Mouse (Mus musculus): Measurements from ENCODE around the gene Erbin. TPM values are rescaled to one million over a fixed set of nuclear protein-coding genes. Genes with fewer than 3 reads are reported as not detected.

Erbin gene
- polyA plus RNA-seq, 1 experiment from 2014 or later: 28.4 TPM

- H3K4me3 ChIP-seq (ENCODE audit: low read depth, low read length): no peak overlapping the region
- no peak overlapping the region for H3K9ac ChIP-seq (ENCODE audit: low read depth, low read length)
- H3K36me3 ChIP-seq (ENCODE audit: control insufficient read depth, insufficient read depth): peaks cover 16% of the 10 kb centered on the region; the same call in 1 of the 2 replicates
- 77% methylated on average over 6 of the region's 6 CpGs for WGBS
- no peak overlapping the region for H3K4me2 ChIP-seq (replicated peaks; ENCODE audit: low read depth)
- TF ChIP-seq CTCF (IDR thresholded peaks at IDR 0.05; ENCODE audit: low read depth): no peak
- no peaks in the 10 kb centered on the region for H3K4me1 ChIP-seq (replicated peaks; ENCODE audit: control insufficient read depth, insufficient read depth, low read length)
- no peak for ATAC-seq
- no peak overlapping the region for H3K27ac ChIP-seq (ENCODE audit: low read depth, low read length)
- H3K27me3 ChIP-seq (replicated peaks; ENCODE audit: control insufficient read depth, insufficient read depth, low read length): no peaks in the 10 kb centered on the region
- H3K9me3 ChIP-seq (ENCODE audit: control insufficient read depth): no peaks in the 10 kb centered on the region
Observed at GRCm38 (mm10) chr13:103875823-103876514, 44.3 kb downstream of the Erbin start.

GRCm38 (mm10) chr13:103870786-103871185, 49.5 kb downstream of the Erbin start:
- no peak for ATAC-seq
- 51% methylated on average over 3 of the region's 3 CpGs for WGBS
- no peaks in the 10 kb centered on the region for H3K9me3 ChIP-seq (ENCODE audit: control insufficient read depth)
- no peak overlapping the region for H3K27ac ChIP-seq (ENCODE audit: low read depth, low read length)
- no peaks in the 10 kb centered on the region for H3K27me3 ChIP-seq (replicated peaks; ENCODE audit: control insufficient read depth, insufficient read depth, low read length)
- no peak overlapping the region for H3K4me3 ChIP-seq (ENCODE audit: low read depth, low read length)
- no peaks in the 10 kb centered on the region for H3K4me1 ChIP-seq (replicated peaks; ENCODE audit: control insufficient read depth, insufficient read depth, low read length)
- no peak overlapping the region for H3K4me2 ChIP-seq (replicated peaks; ENCODE audit: low read depth)
- no peak overlapping the region for H3K9ac ChIP-seq (ENCODE audit: low read depth, low read length)
- TF ChIP-seq CTCF (IDR thresholded peaks at IDR 0.05; ENCODE audit: low read depth): no peak
- H3K36me3 ChIP-seq (ENCODE audit: control insufficient read depth, insufficient read depth): peaks cover 4% of the 10 kb centered on the region; the same call in 1 of the 2 replicates

GRCm38 (mm10) chr13:103870117-103870516, 50.2 kb downstream of the Erbin start:
- ATAC-seq: no peak
- Histone ChIP-seq H3K27ac (ENCODE audit: low read depth, low read length) (no peak overlapping the region), H3K27me3 (replicated peaks; ENCODE audit: control insufficient read depth, insufficient read depth, low read length) (no peaks in the 10 kb centered on the region), H3K4me2 (replicated peaks; ENCODE audit: low read depth) (no peak overlapping the region), H3K9me3 (ENCODE audit: control insufficient read depth) (no peaks in the 10 kb centered on the region), H3K36me3 (ENCODE audit: control insufficient read depth, insufficient read depth) (peaks cover 5% of the 10 kb centered on the region; the same call in 1 of the 2 replicates), H3K4me1 (replicated peaks; ENCODE audit: control insufficient read depth, insufficient read depth, low read length) (no peaks in the 10 kb centered on the region), H3K9ac (ENCODE audit: low read depth, low read length) (no peak overlapping the region), H3K4me3 (ENCODE audit: low read depth, low read length) (no peak overlapping the region)
- 85% methylated on average over 1 of the region's 1 CpGs for WGBS
- TF ChIP-seq CTCF (IDR thresholded peaks at IDR 0.05; ENCODE audit: low read depth): no peak

- no peak for ATAC-seq
- H3K4me2 ChIP-seq (replicated peaks; ENCODE audit: low read depth): no peak overlapping the region
- H3K4me1 ChIP-seq (replicated peaks; ENCODE audit: control insufficient read depth, insufficient read depth, low read length): no peaks in the 10 kb centered on the region
- TF ChIP-seq CTCF (IDR thresholded peaks at IDR 0.05; ENCODE audit: low read depth): no peak
- H3K9ac ChIP-seq (ENCODE audit: low read depth, low read length): no peak overlapping the region
- 38% methylated on average over 1 of the region's 1 CpGs for WGBS
- no peak overlapping the region for H3K4me3 ChIP-seq (ENCODE audit: low read depth, low read length)
- H3K27ac ChIP-seq (ENCODE audit: low read depth, low read length): no peak overlapping the region
- no peaks in the 10 kb centered on the region for H3K27me3 ChIP-seq (replicated peaks; ENCODE audit: control insufficient read depth, insufficient read depth, low read length)
- peaks cover 12% of the 10 kb centered on the region for H3K36me3 ChIP-seq (ENCODE audit: control insufficient read depth, insufficient read depth)
- no peaks in the 10 kb centered on the region for H3K9me3 ChIP-seq (ENCODE audit: control insufficient read depth)
Observed at GRCm38 (mm10) chr13:103868875-103869274, 51.4 kb downstream of the Erbin start.

- Histone ChIP-seq H3K4me3 (ENCODE audit: low read depth, low read length) (no peak overlapping the region), H3K4me2 (replicated peaks; ENCODE audit: low read depth) (no peak overlapping the region), H3K9me3 (ENCODE audit: control insufficient read depth) (no peaks in the 10 kb centered on the region), H3K36me3 (ENCODE audit: control insufficient read depth, insufficient read depth) (peaks cover 20% of the 10 kb centered on the region), H3K4me1 (replicated peaks; ENCODE audit: control insufficient read depth, insufficient read depth, low read length) (no peaks in the 10 kb centered on the region), H3K27ac (ENCODE audit: low read depth, low read length) (no peak overlapping the region), H3K9ac (ENCODE audit: low read depth, low read length) (no peak overlapping the region), H3K27me3 (replicated peaks; ENCODE audit: control insufficient read depth, insufficient read depth, low read length) (no peaks in the 10 kb centered on the region)
- WGBS: 42% methylated on average over 4 of the region's 4 CpGs
- no peak for TF ChIP-seq CTCF (IDR thresholded peaks at IDR 0.05; ENCODE audit: low read depth)
- ATAC-seq: no peak
Observed at GRCm38 (mm10) chr13:103862041-103862440, 58.3 kb downstream of the Erbin start.

- Histone ChIP-seq H3K9ac (ENCODE audit: low read depth, low read length) (no peak overlapping the region), H3K4me3 (ENCODE audit: low read depth, low read length) (no peak overlapping the region), H3K27me3 (replicated peaks; ENCODE audit: control insufficient read depth, insufficient read depth, low read length) (no peaks in the 10 kb centered on the region), H3K27ac (ENCODE audit: low read depth, low read length) (no peak overlapping the region), H3K4me2 (replicated peaks; ENCODE audit: low read depth) (no peak overlapping the region), H3K4me1 (replicated peaks; ENCODE audit: control insufficient read depth, insufficient read depth, low read length) (no peaks in the 10 kb centered on the region), H3K36me3 (ENCODE audit: control insufficient read depth, insufficient read depth) (peaks cover 22% of the 10 kb centered on the region), H3K9me3 (ENCODE audit: control insufficient read depth) (no peaks in the 10 kb centered on the region)
- no peak for TF ChIP-seq CTCF (IDR thresholded peaks at IDR 0.05; ENCODE audit: low read depth)
- 42% methylated on average over 2 of the region's 2 CpGs for WGBS
- peak; percentile 77 for ATAC-seq
Observed at GRCm38 (mm10) chr13:103859041-103859440, 61.3 kb downstream of the Erbin start.
